Mouse (Mus musculus): ENCODE data around the gene Pidd1.

DNA sequence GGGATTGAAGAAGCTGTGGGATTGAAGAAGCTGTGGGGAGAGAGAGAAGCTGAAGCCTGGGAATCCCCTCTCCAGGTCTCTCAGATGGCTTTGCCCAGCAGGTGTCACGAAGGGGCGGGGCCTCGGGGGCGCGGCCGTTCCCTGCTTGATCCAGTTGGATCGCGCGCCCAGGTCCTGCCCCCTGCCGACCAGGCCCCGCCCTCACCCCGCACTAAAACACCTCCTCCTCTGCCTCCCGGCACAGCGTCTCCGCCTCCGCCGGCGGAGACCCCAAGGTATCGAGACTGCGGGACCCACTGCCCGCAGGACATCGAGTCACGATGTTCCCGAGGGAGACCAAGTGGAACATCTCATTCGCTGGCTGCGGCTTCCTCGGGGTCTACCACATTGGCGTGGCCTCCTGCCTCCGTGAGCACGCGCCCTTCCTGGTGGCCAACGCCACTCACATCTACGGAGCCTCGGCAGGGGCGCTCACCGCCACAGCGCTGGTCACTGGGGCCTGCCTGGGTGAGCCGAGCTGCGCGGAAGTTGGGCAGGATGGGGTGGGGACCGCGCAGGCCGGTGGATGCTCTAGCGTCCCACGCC, 11.2 kb upstream of the Pidd1 start, which contains the start of gene Pnpla2:
- TF ChIP-seq CTCF (IDR thresholded peaks at IDR 0.05; ENCODE audit: low read depth, low read length) = no peak
- no peak for TF ChIP-seq EP300 (IDR thresholded peaks at IDR 0.05; ENCODE audit: insufficient read depth, low read depth, low read length)
